Mouse (Mus musculus): ENCODE measurements around the gene Lgals12.

DNA sequence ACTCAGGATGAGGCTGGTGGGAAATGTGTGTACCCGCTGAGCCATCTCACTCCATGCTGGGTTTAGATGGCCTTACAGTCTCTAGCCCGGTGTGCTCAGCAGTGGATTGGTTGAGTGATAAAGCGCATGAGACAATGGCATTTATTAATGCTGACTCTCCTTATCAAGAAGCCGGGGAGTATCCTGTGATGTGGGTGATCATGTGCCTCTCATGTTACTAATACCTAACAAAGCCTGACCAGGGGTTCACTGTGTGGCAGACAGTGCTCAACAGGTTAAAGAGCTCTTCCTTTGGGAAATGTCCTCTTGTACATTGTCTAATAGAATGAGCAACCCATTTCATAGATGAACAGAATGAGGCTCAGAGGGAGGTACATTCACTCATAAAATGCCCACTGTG, 52.1 kb downstream of the Lgals12 start:
- TF ChIP-seq MAFK (IDR thresholded peaks at IDR 0.05; ENCODE audit: insufficient replicate concordance, low read length), result no peak
- no peak for TF ChIP-seq EP300 (IDR thresholded peaks at IDR 0.05; ENCODE audit: low read length)
- TF ChIP-seq POLR2A (IDR thresholded peaks at IDR 0.05; ENCODE audit: low read depth, low read length), result no peak
- no peak for TF ChIP-seq E2F4 (IDR thresholded peaks at IDR 0.05; ENCODE audit: insufficient replicate concordance, low read depth, low read length)
- no peak for TF ChIP-seq MYC (IDR thresholded peaks at IDR 0.05; ENCODE audit: low read depth, low read length)
- no peak for TF ChIP-seq MAZ (IDR thresholded peaks at IDR 0.05; ENCODE audit: low read depth, low read length)
- TF ChIP-seq CTCF (conservative IDR thresholded peaks at IDR 0.05 in 1 of 2, IDR thresholded peaks at IDR 0.05 in 1 of 2; ENCODE audit: low read depth in 2 of 2, low read length in 2 of 2), result no peak
- no peak for TF ChIP-seq ZC3H11A (IDR thresholded peaks at IDR 0.05; ENCODE audit: low read depth, low read length)
- no peak for TF ChIP-seq USF1 (IDR thresholded peaks at IDR 0.05; ENCODE audit: low read depth, low read length)
